8 mouse cellular contexts compared by ENCODE assay signal in the genomic region with DNA sequence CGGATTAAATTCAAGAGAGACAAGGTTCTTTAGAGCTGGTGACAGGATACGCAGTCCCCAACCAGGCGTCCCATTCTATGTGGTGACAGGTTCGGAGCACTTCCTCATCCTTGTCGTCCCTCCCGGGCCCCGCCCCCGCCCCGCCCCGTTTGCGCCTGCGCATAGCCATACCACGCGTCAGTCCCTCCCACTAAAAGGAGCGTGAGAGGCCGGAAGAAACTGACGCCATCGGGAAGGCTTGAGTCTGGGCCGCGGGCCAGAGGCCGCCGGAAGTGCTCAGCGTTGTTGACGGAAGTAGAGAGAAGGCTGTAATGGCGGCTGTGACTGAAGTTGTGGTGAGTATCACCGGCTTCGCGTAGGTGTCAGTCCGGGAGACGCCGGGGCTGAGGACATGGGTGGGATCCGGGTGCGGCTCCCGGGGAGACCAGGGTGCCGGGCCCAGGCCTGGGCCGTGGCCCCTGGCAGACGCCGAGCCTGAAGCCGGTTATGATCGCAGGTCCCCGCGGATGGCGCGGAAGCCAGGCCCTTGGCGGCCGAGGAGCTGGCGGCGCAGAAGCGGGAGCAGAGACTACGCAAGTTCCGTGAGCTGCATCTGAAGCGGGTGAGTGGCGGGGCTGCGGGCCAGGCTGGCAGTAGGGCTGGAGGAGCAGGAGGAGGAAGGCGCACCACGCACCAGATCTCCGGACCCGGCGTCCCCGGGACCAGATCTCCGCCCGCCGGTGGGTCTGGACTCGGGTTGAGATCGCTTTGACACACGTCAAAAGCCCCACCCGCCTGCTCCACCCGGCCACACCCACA. TPM values are rescaled to one million over a fixed set of nuclear protein-coding genes. Genes with fewer than 3 reads are reported as not detected.
DNase-seq lines count a peak whose midpoint lies in the region; ATAC-seq and TF ChIP-seq lines count a peak whose summit lies in the region.

Gene Syf2 (plus strand): TSS at position 215 of the 798 bp plus-strand sequence.

- WGBS in forebrain, embryonic 12.5 days = under 1% methylated on average over 67 of the region's 68 CpGs
- WGBS in heart, postnatal 0 days = under 1% methylated on average over 68 of the region's 68 CpGs
- WGBS in liver, embryonic 16.5 days (ENCODE audit: insufficient replicate concordance) = under 1% methylated on average over 68 of the region's 68 CpGs
- under 1% methylated on average over 68 of the region's 68 CpGs for WGBS in neural tube, embryonic 13.5 days

- peak within 1 kb of the TSS; percentile 99 for H3K4me2 ChIP-seq in CH12.LX (ENCODE audit: insufficient read depth, low read depth, poor library complexity, severe bottlenecking)
- H3K4me2 ChIP-seq in forebrain, embryonic 12.5 days = peak within 1 kb of the TSS; percentile 82
- peak within 1 kb of the TSS; percentile 86 for H3K4me2 ChIP-seq in heart, postnatal 0 days (ENCODE audit: low read depth, low read length)
- peak within 1 kb of the TSS; percentile 81 for H3K4me2 ChIP-seq in liver, embryonic 16.5 days (ENCODE audit: low read depth, low read length)
- peak within 1 kb of the TSS; percentile 95 for H3K4me2 ChIP-seq in neural tube, embryonic 13.5 days

- in situ Hi-C loops in CH12.LX (cut with MboI; ENCODE audit: low pct_ligation_motif_present, low pct_unique_long_range_greater_than_20kb, low sequenced_read_pairs) = no loop called here

- peak within 1 kb of the TSS; percentile 81 to 94 (median 83) for H3K4me3 ChIP-seq in CH12.LX (replicated peaks in 1 of 3; ENCODE audit: low read depth in 2 of 3, low read length in 2 of 3, poor library complexity in 1 of 3)
- H3K4me3 ChIP-seq in forebrain, embryonic 12.5 days (replicated peaks) = peak within 1 kb of the TSS; percentile 96
- peak within 1 kb of the TSS; percentile 95 for H3K4me3 ChIP-seq in heart, postnatal 0 days (ENCODE audit: low read depth, low read length)
- peak within 1 kb of the TSS; percentile 96 for H3K4me3 ChIP-seq in liver, embryonic 16.5 days (ENCODE audit: low read depth, low read length)
- peak within 1 kb of the TSS; percentile 94 for H3K4me3 ChIP-seq in neural tube, embryonic 13.5 days
- H3K4me3 ChIP-seq in testis, adult 2 months (ENCODE audit: control insufficient read depth, low read depth, low read length) = peak within 1 kb of the TSS; percentile 97

- no peak for TF ChIP-seq CTCF in CH12.LX (conservative IDR thresholded peaks at IDR 0.05 in 1 of 2, IDR thresholded peaks at IDR 0.05 in 1 of 2; ENCODE audit: low read depth in 2 of 2, low read length in 2 of 2)
- no peak for TF ChIP-seq CTCF in heart, postnatal 0 days (IDR thresholded peaks at IDR 0.05; ENCODE audit: low read depth)
- TF ChIP-seq CTCF in testis, adult 2 months (IDR thresholded peaks at IDR 0.05; ENCODE audit: control insufficient read depth, insufficient read depth, insufficient replicate concordance, low read depth, low read length) = no peak

- peak; percentile 98 for DNase-seq in CH12.LX (ENCODE audit: extremely low read depth)
- DNase-seq in c-Kit-positive CD71-positive TER-119-negative erythroid progenitor cells, embryonic 14.5 days (ENCODE audit: low read depth) = peak; percentile 96
- DNase-seq in heart, postnatal 0 days (ENCODE audit: low spot score) = peak; percentile 96
- DNase-seq in kidney, postnatal 4 days = peak; percentile 96 to 97

- no peaks in the 10 kb centered on the region for H3K9me3 ChIP-seq in CH12.LX (replicated peaks; ENCODE audit: low read length)
- H3K9me3 ChIP-seq in forebrain, embryonic 12.5 days = no peaks in the 10 kb centered on the region
- no peaks in the 10 kb centered on the region for H3K9me3 ChIP-seq in heart, postnatal 0 days (replicated peaks; ENCODE audit: control insufficient read depth, low read length)
- no peaks in the 10 kb centered on the region for H3K9me3 ChIP-seq in liver, embryonic 16.5 days (replicated peaks; ENCODE audit: control insufficient read depth, low read length)
- H3K9me3 ChIP-seq in neural tube, embryonic 13.5 days = no peaks in the 10 kb centered on the region

- TF ChIP-seq EP300 in CH12.LX (IDR thresholded peaks at IDR 0.05; ENCODE audit: low read length) = no peak
- peak; percentile 88; the same call in 1 of the 2 replicates for TF ChIP-seq EP300 in heart, postnatal 0 days (IDR thresholded peaks at IDR 0.05; ENCODE audit: low read depth)

- no peak for TF ChIP-seq RAD21 in CH12.LX (IDR thresholded peaks at IDR 0.05; ENCODE audit: low read depth, low read length)

- peak; percentile 97 for ATAC-seq in forebrain, embryonic 12.5 days (ENCODE audit: low FRiP score)
- ATAC-seq in heart, postnatal 0 days (ENCODE audit: insufficient read depth, low read depth) = peak; percentile 96
- peak; percentile 96 for ATAC-seq in liver, embryonic 16.5 days (ENCODE audit: low read depth)
- peak; percentile 96 for ATAC-seq in neural tube, embryonic 13.5 days (ENCODE audit: low read depth)

- TF ChIP-seq POLR2A in CH12.LX (IDR thresholded peaks at IDR 0.05; ENCODE audit: low read depth, low read length) = peak; percentile 81
- TF ChIP-seq POLR2A in testis, adult 2 months (IDR thresholded peaks at IDR 0.05; ENCODE audit: control insufficient read depth, low read depth, low read length) = peak; percentile 57; the same call in 1 of the 2 replicates

- H3K9ac ChIP-seq in CH12.LX (ENCODE audit: insufficient read depth, low read depth) = peak within 1 kb of the TSS; percentile 79
- peak within 1 kb of the TSS; percentile 82 for H3K9ac ChIP-seq in forebrain, embryonic 12.5 days
- peak within 1 kb of the TSS; percentile 82 for H3K9ac ChIP-seq in heart, postnatal 0 days (replicated peaks; ENCODE audit: low read depth, low read length)
- peak within 1 kb of the TSS; percentile 94 for H3K9ac ChIP-seq in liver, embryonic 16.5 days (ENCODE audit: low read depth, low read length)
- H3K9ac ChIP-seq in neural tube, embryonic 13.5 days = peak within 1 kb of the TSS; percentile 81

- peaks cover 55 to 73% of the 10 kb centered on the region in 2 experiments for H3K36me3 ChIP-seq in CH12.LX (replicated peaks in 1 of 2; ENCODE audit: control insufficient read depth in 1 of 2, insufficient read depth in 1 of 2, low read length in 1 of 2)
- H3K36me3 ChIP-seq in forebrain, embryonic 12.5 days (replicated peaks) = peaks cover 55% of the 10 kb centered on the region
- peaks cover 57% of the 10 kb centered on the region for H3K36me3 ChIP-seq in heart, postnatal 0 days (replicated peaks; ENCODE audit: control insufficient read depth, insufficient read depth, low read length)
- H3K36me3 ChIP-seq in liver, embryonic 16.5 days (ENCODE audit: control insufficient read depth, insufficient read depth) = peaks cover 68% of the 10 kb centered on the region
- peaks cover 70% of the 10 kb centered on the region for H3K36me3 ChIP-seq in neural tube, embryonic 13.5 days
- H3K36me3 ChIP-seq in testis, adult 2 months (ENCODE audit: control insufficient read depth, insufficient read depth, low read length) = peaks cover 1% of the 10 kb centered on the region

- H3K27ac ChIP-seq in CH12.LX (ENCODE audit: insufficient read depth, low read depth) = peak within 1 kb of the TSS; percentile 58
- peak within 1 kb of the TSS; percentile 68 for H3K27ac ChIP-seq in forebrain, embryonic 12.5 days
- H3K27ac ChIP-seq in heart, postnatal 0 days (ENCODE audit: low read depth) = peak within 1 kb of the TSS; percentile 91
- H3K27ac ChIP-seq in liver, embryonic 16.5 days (ENCODE audit: low read length) = peak within 1 kb of the TSS; percentile 99
- peak within 1 kb of the TSS; percentile 81 for H3K27ac ChIP-seq in neural tube, embryonic 13.5 days (replicated peaks)
- H3K27ac ChIP-seq in testis, adult 2 months (ENCODE audit: control insufficient read depth, insufficient read depth, low read depth, low read length) = peak within 1 kb of the TSS; percentile 37

- dilution Hi-C loops in CH12.LX (cut with MboI; ENCODE audit: extremely low pct_ligation_motif_present, extremely low pct_unique_long_range_greater_than_20kb, low sequenced_read_pairs) = no loop called here

- no peaks in the 10 kb centered on the region for H3K27me3 ChIP-seq in CH12.LX (replicated peaks)
- no peaks in the 10 kb centered on the region for H3K27me3 ChIP-seq in forebrain, embryonic 12.5 days
- no peaks in the 10 kb centered on the region for H3K27me3 ChIP-seq in heart, postnatal 0 days (ENCODE audit: control insufficient read depth, insufficient read depth, low read length)
- no peaks in the 10 kb centered on the region for H3K27me3 ChIP-seq in liver, embryonic 16.5 days (ENCODE audit: control insufficient read depth, insufficient read depth, low read depth, low read length)
- no peaks in the 10 kb centered on the region for H3K27me3 ChIP-seq in neural tube, embryonic 13.5 days
- no peaks in the 10 kb centered on the region for H3K27me3 ChIP-seq in testis, adult 2 months (ENCODE audit: control insufficient read depth, insufficient read depth, low read length)

- peaks cover 18% of the 10 kb centered on the region for H3K79me2 ChIP-seq in CH12.LX (replicated peaks; ENCODE audit: control insufficient read depth, extremely low read depth, insufficient read depth, poor library complexity, severe bottlenecking)

- H3K4me1 ChIP-seq in CH12.LX (ENCODE audit: control insufficient read depth in 1 of 2, insufficient read depth in 2 of 2) = peaks cover under 1 to 34% of the 10 kb centered on the region in 2 experiments; a peak in 2 of 4 replicates
- H3K4me1 ChIP-seq in forebrain, embryonic 12.5 days = peaks cover 27% of the 10 kb centered on the region
- peaks cover 8% of the 10 kb centered on the region for H3K4me1 ChIP-seq in heart, postnatal 0 days (ENCODE audit: control insufficient read depth, insufficient read depth)
- peaks cover 35% of the 10 kb centered on the region for H3K4me1 ChIP-seq in liver, embryonic 16.5 days (ENCODE audit: control insufficient read depth, low read depth, low read length)
- peaks cover 27% of the 10 kb centered on the region for H3K4me1 ChIP-seq in neural tube, embryonic 13.5 days (replicated peaks)
- no peaks in the 10 kb centered on the region for H3K4me1 ChIP-seq in testis, adult 2 months (ENCODE audit: control insufficient read depth, insufficient read depth, low read length)

TF ChIP-seq in CH12.LX, 34 proteins besides CTCF, POLR2A, EP300 and RAD21 (continues in another document):
- TF ChIP-seq CHD1 (IDR thresholded peaks at IDR 0.05; ENCODE audit: low read depth, low read length) (no peak), MAFK (IDR thresholded peaks at IDR 0.05; ENCODE audit: insufficient replicate concordance, low read length) (no peak), MAX (IDR thresholded peaks at IDR 0.05; ENCODE audit: low read length) (peak; percentile 84), NELFE (IDR thresholded peaks at IDR 0.05; ENCODE audit: low read depth, low read length) (peak; percentile 73)

RNA-seq across cellular contexts. Expression of gene Syf2, which starts in this region (rescaled TPM):
- total RNA-seq in CH12.LX (2012; rRNA removed) = 59.2 and 63.5 TPM in 2 replicates
- 77.1 and 93.8 TPM in 2 replicates for total RNA-seq in CH12.LX (2014; rRNA removed)
- polyA plus RNA-seq in CH12.LX (2012; ENCODE audit: insufficient read length, low read depth) = 76.1 and 89.0 TPM in 2 replicates
- 77.9 and 83.6 TPM in 2 replicates for polyA plus RNA-seq in forebrain, embryonic 12.5 days (2016; fragmentation: Nextera tagmentation; extraction: Ambion mirVana)
- total RNA-seq in heart, postnatal 0 days (2014; rRNA removed; ENCODE audit: low replicate concordance) = 19.5 and 31.1 TPM in 2 replicates
- polyA plus RNA-seq in heart, postnatal 0 days (2015; fragmentation: Nextera tagmentation; extraction: Ambion mirVana) = 66.8 and 73.3 TPM in 2 replicates
- polyA plus RNA-seq in liver, embryonic 16.5 days (2015; fragmentation: Nextera tagmentation; extraction: Ambion mirVana) = 43.9 and 47.8 TPM in 2 replicates
- 76.8 and 82.1 TPM in 2 replicates for polyA plus RNA-seq in neural tube, embryonic 13.5 days (2015; fragmentation: Nextera tagmentation; extraction: Ambion mirVana)
- 22.0 and 24.3 TPM in 2 replicates for polyA plus RNA-seq in testis, adult 2 months (2012; rRNA removed)

Comparison
In these comparisons a context has a peak if more than half of its experiments do, and no peak if none do; other contexts are left out.
1. Peak in every context shown above with its lines: DNase-seq, ATAC-seq, H3K4me3 ChIP-seq and H3K27ac ChIP-seq.
2. H3K27ac ChIP-seq: peak in every context shown above with its lines; median percentile 99 in liver, embryonic 16.5 days; 91 in heart, postnatal 0 days; 81 in neural tube, embryonic 13.5 days; 68 in forebrain, embryonic 12.5 days; 58 in CH12.LX; 37 in testis, adult 2 months.